Mouse (Mus musculus) liver, adult 2 months (tissue): Measurements from ENCODE around the gene Trpc2.

ENCODE experiments used
- CTCF ChIP-seq: fragments of 200-500 bp; IDR thresholded peaks from 2 replicates; pipeline ENCODE4 v1.5.1; 2011; ENCODE audit warnings: low read depth, low read length, control low read depth
- POLR2A ChIP-seq: fragments of 200-500 bp; IDR thresholded peaks from 2 replicates; pipeline ENCODE4 v1.6.1; 2011; ENCODE audit warnings: low read length, control low read depth; ENCODE audit not compliant: insufficient read depth; ENCODE audit errors: extremely low read depth

DNA sequence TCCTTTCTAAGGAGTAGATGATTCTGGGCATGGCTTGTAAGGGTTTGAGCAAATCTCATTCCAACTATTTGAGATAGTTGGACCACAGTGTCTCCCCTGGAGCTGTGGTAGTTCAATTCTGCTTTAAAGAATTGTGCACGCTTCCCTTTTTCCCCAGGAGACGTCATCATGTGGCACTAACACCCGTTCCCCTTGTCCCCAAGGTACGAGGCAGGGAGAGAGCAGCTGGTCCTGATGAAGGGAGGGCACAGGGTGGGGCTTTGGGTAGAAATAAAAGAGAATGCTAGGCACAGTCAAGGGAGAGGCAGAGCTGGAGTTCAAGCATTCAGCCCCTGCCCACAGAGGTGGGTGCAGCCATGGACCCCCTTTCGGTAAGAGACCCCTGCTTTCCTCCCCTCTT is at the start of gene Trpc2:
- no peak for TF ChIP-seq CTCF
- no peak for TF ChIP-seq POLR2A
